13 mouse cellular contexts compared by ENCODE assay signal in genomic region chr11:88281428-88282119, GRCm38 (mm10). TPM values are rescaled to one million over a fixed set of nuclear protein-coding genes. Genes with fewer than 3 reads are reported as not detected.
A peak's percentile ranks its signal among the peaks of the same experiment; 100 is the strongest.
DNase-seq lines count a peak whose midpoint lies in the region; ATAC-seq and TF ChIP-seq lines count a peak whose summit lies in the region.
"Had no signal": no experiment of that assay in that cellular context is flagged by ENCODE, and none has a peak within 500 bp of the region (broad histone marks: within the 10 kb centered on the region; RNA-seq: fewer than 3 reads in every experiment).

No protein-coding gene starts in this region.

- no peak for ATAC-seq in cerebellum, adult (ENCODE audit: insufficient number of reproducible peaks, low FRiP score, low TSS enrichment)

- H3K4me3 ChIP-seq in bone marrow, adult 2 months (replicated peaks; ENCODE audit: control insufficient read depth, low read depth, low read length): no peak overlapping the region
- H3K4me3 ChIP-seq: liver, embryonic 15.5 days had no signal

- no peak overlapping the region for H3K27ac ChIP-seq in bone marrow, adult 2 months (ENCODE audit: control insufficient read depth, insufficient read depth, low read depth, low read length, poor library complexity)
- H3K27ac ChIP-seq: liver, embryonic 15.5 days had no signal

- peak; percentile 48; the same call in 1 of the 2 replicates for TF ChIP-seq CTCF in bone marrow, adult 2 months (IDR thresholded peaks at IDR 0.05; ENCODE audit: control insufficient read depth, insufficient read depth, low read length)

- WGBS in bone marrow, adult 2 months: 71% methylated on average over 8 of the region's 8 CpGs

- DNase-seq in cerebellum, postnatal 10 days: peak; percentile 41 to 45
- DNase-seq in lung, postnatal 10 days: peak; percentile 41
- no peak for DNase-seq in lung, postnatal 4 days
- peak; percentile 18 for DNase-seq in naive thymus-derived CD4-positive, alpha-beta T cell, adult 2 months (ENCODE audit: low read depth)
- no peak for DNase-seq in MN1 (ENCODE audit: low spot score)
- no peak for DNase-seq in urinary bladder, postnatal 4 days (ENCODE audit: low spot score in 2 of 2)
- DNase-seq: adrenal gland, postnatal 36 days; heart, postnatal 14 days; spleen, adult 18-20 months had no signal

- TF ChIP-seq POLR2A in bone marrow, adult 2 months (IDR thresholded peaks at IDR 0.05; ENCODE audit: borderline replicate concordance, control insufficient read depth, low read depth, low read length): no peak

- H3K4me1 ChIP-seq in bone marrow, adult 2 months (ENCODE audit: control insufficient read depth, insufficient read depth, low read length): no peaks in the 10 kb centered on the region
- H3K4me1 ChIP-seq: liver, embryonic 15.5 days had no signal

RNA-seq across cellular contexts. Expression of gene Ccdc182, which starts 12.3 kb away (rescaled TPM):
- polyA plus RNA-seq in bone marrow, adult 2 months (2011; ENCODE audit: insufficient read depth, insufficient read length, low replicate concordance, missing spikeins): not detected in 2 replicates
- polyA plus RNA-seq: frontal cortex, adult 2 months; liver, embryonic 15.5 days had no signal

Comparison
In these comparisons a context has a peak if more than half of its experiments do, and no peak if none do; other contexts are left out.
1. DNase-seq: peak in cerebellum, postnatal 10 days (2 of 2), lung, postnatal 10 days (single experiment) and naive thymus-derived CD4-positive, alpha-beta T cell, adult 2 months (single experiment); none in lung, postnatal 4 days (0 of 2), MN1 (single experiment) and urinary bladder, postnatal 4 days (0 of 2).